Mouse (Mus musculus) forebrain, embryonic 14.5 days (tissue): ENCODE measurements at regions not wholly inside any gene's neighbourhood (a gene's known extent, or its start where the extent isn't known, plus 50 kb on each side); places are given as distances from the start of the nearest gene placed in this dataset.
"Not testable (repeated sequence)": the region's sequence is repeated elsewhere in the genome, so short reads cannot be mapped to it uniquely, and the experiment has no call there.

Experiments used
- ATAC-seq: fragments of 200-750 bp; cut with Nextera tagmentation; 2 replicates; pipeline ENCODE4 v1.8.0; 2017; ENCODE audit warnings: mild to moderate bottlenecking, moderate library complexity
- DNase-seq: peaks from one replicate; pipeline ENCODE4 v3.0.0-alpha.2; 2015; ENCODE audit warnings: low spot score
- H3K27ac ChIP-seq: fragments of 300-500 bp; sonication (generic); 2 replicates; pipeline ENCODE4 v1.5.1; 2014; ENCODE audit warnings: low read depth, mild to moderate bottlenecking, control low read depth, low read length, moderate library complexity
- H3K27me3 ChIP-seq: fragments of 300-500 bp; sonication (generic); replicated peaks from 2 replicates; pipeline ENCODE4 v1.6.1; 2014; ENCODE audit warnings: low read length, control low read depth, mixed read lengths; ENCODE audit not compliant: control insufficient read depth, insufficient read depth
- H3K36me3 ChIP-seq: fragments of 300-500 bp; sonication (generic); 2 replicates; pipeline ENCODE4 v1.6.1; 2014; ENCODE audit warnings: low read length, control low read depth; ENCODE audit not compliant: control insufficient read depth, insufficient read depth
- H3K4me1 ChIP-seq: fragments of 300-500 bp; sonication (generic); 2 replicates; pipeline ENCODE4 v1.6.1; 2014; ENCODE audit warnings: antibody characterized with exemption, low read length, control low read depth; ENCODE audit not compliant: control insufficient read depth, insufficient read depth
- H3K4me2 ChIP-seq: fragments of 300-500 bp; sonication (generic); 2 replicates; pipeline ENCODE4 v1.6.1; 2014; ENCODE audit warnings: mild to moderate bottlenecking, control low read depth, low read length
- H3K4me3 ChIP-seq: fragments of 300-500 bp; sonication (generic); 2 replicates; pipeline ENCODE4 v1.5.1; 2014; ENCODE audit warnings: low read depth, low read length, control low read depth
- H3K9ac ChIP-seq: fragments of 300-500 bp; sonication (generic); 2 replicates; pipeline ENCODE4 v1.6.1; 2014; ENCODE audit warnings: mild to moderate bottlenecking, low read length, control low read depth, moderate library complexity
- H3K9me3 ChIP-seq: fragments of 300-500 bp; sonication (generic); replicated peaks from 2 replicates; pipeline ENCODE4 v1.6.1; 2016; ENCODE audit warnings: low read length, control low read depth, mixed read lengths; ENCODE audit not compliant: control insufficient read depth
- WGBS: fragments of 180-500 bp; shearing (Covaris S2); extraction: QIAGEN DNeasy Blood & Tissue Kit; methylation state at CpG from one replicate; pipeline ENCODE4 v1.1.7; 2014; 5-methylcytosine and 5-hydroxymethylcytosine counted together

GRCm38 (mm10) chr10:118617291-118618044, 176.6 kb downstream of the Ifng start:
- ATAC-seq (no peak), DNase-seq (no peak)
- no peaks in the 10 kb centered on the region for H3K36me3 ChIP-seq
- no peaks in the 10 kb centered on the region for H3K27me3 ChIP-seq
- H3K4me3 ChIP-seq, result no peak overlapping the region
- 89% methylated on average over 6 of the region's 6 CpGs for WGBS
- H3K27ac ChIP-seq, result no peak overlapping the region
- no peaks in the 10 kb centered on the region for H3K9me3 ChIP-seq
- H3K4me2 ChIP-seq, result no peak overlapping the region
- no peak overlapping the region for H3K9ac ChIP-seq
- no peaks in the 10 kb centered on the region for H3K4me1 ChIP-seq

GRCm38 (mm10) chr10:118618251-118618650, 177.4 kb downstream of the Ifng start:
- H3K4me2 ChIP-seq, result not testable (repeated sequence)

GRCm38 (mm10) chr10:118618766-118619600, 178.1 kb downstream of the Ifng start:
- H3K4me1 ChIP-seq, result no peaks in the 10 kb centered on the region
- WGBS, result 88% methylated on average over 10 of the region's 10 CpGs
- ATAC-seq (no peak), DNase-seq (no peak)
- H3K36me3 ChIP-seq, result no peaks in the 10 kb centered on the region
- H3K9ac ChIP-seq, result no peak overlapping the region
- no peaks in the 10 kb centered on the region for H3K9me3 ChIP-seq
- H3K4me2 ChIP-seq, result no peak overlapping the region
- H3K4me3 ChIP-seq, result no peak overlapping the region
- no peak overlapping the region for H3K27ac ChIP-seq
- H3K27me3 ChIP-seq, result no peaks in the 10 kb centered on the region

More at GRCm38 (mm10) chr10:118618251-118618650, 177.4 kb downstream of the Ifng start:
- not testable (repeated sequence) for ATAC-seq, H3K4me3 ChIP-seq, H3K4me1 ChIP-seq, DNase-seq, H3K9me3 ChIP-seq, H3K27ac ChIP-seq, H3K9ac ChIP-seq, H3K27me3 ChIP-seq, H3K36me3 ChIP-seq
- 100% methylated on average over 4 of the region's 4 CpGs for WGBS

- Histone ChIP-seq H3K4me3 (no peak overlapping the region), H3K4me2 (no peak overlapping the region), H3K4me1 (no peaks in the 10 kb centered on the region), H3K27ac (no peak overlapping the region), H3K27me3 (no peaks in the 10 kb centered on the region), H3K9me3 (no peaks in the 10 kb centered on the region), H3K9ac (no peak overlapping the region), H3K36me3 (no peaks in the 10 kb centered on the region)
- DNase-seq (no peak), ATAC-seq (no peak)
- 60% methylated on average over 1 of the region's 1 CpGs for WGBS
These were observed 178.8 kb downstream of the Ifng start for GRCm38 (mm10) chr10:118619601-118620000.

- no peak overlapping the region for H3K27ac ChIP-seq
- no peak overlapping the region for H3K4me2 ChIP-seq
- no peaks in the 10 kb centered on the region for H3K9me3 ChIP-seq
- ATAC-seq (no peak), DNase-seq (no peak)
- H3K36me3 ChIP-seq, result no peaks in the 10 kb centered on the region
- H3K9ac ChIP-seq, result no peak overlapping the region
- H3K4me1 ChIP-seq, result no peaks in the 10 kb centered on the region
- H3K27me3 ChIP-seq, result no peaks in the 10 kb centered on the region
- no peak overlapping the region for H3K4me3 ChIP-seq
These were observed 179.8 kb downstream of the Ifng start for GRCm38 (mm10) chr10:118620611-118621010.

- ATAC-seq, result no peak
- H3K9ac ChIP-seq, result no peak overlapping the region
- H3K27me3 ChIP-seq, result no peaks in the 10 kb centered on the region
- H3K4me2 ChIP-seq, result no peak overlapping the region
- no peaks in the 10 kb centered on the region for H3K36me3 ChIP-seq
- no peak overlapping the region for H3K27ac ChIP-seq
- no peak overlapping the region for H3K4me3 ChIP-seq
- 90% methylated on average over 4 of the region's 4 CpGs for WGBS
- DNase-seq, result no peak
- no peaks in the 10 kb centered on the region for H3K9me3 ChIP-seq
- no peaks in the 10 kb centered on the region for H3K4me1 ChIP-seq
These were observed 180.7 kb downstream of the Ifng start for GRCm38 (mm10) chr10:118621546-118621945.

GRCm38 (mm10) chr10:118622131-118622530, 181.3 kb downstream of the Ifng start:
- Histone ChIP-seq H3K36me3 (no peaks in the 10 kb centered on the region), H3K4me1 (no peaks in the 10 kb centered on the region), H3K27ac (no peak overlapping the region), H3K4me2 (no peak overlapping the region), H3K9ac (no peak overlapping the region), H3K9me3 (no peaks in the 10 kb centered on the region), H3K27me3 (no peaks in the 10 kb centered on the region), H3K4me3 (no peak overlapping the region)
- ATAC-seq (no peak), DNase-seq (no peak)
- WGBS, result 84% methylated on average over 6 of the region's 6 CpGs

- 75% methylated on average over 2 of the region's 2 CpGs for WGBS
- Histone ChIP-seq H3K9me3 (no peaks in the 10 kb centered on the region), H3K27ac (no peak overlapping the region), H3K36me3 (no peaks in the 10 kb centered on the region), H3K27me3 (no peaks in the 10 kb centered on the region), H3K4me3 (no peak overlapping the region), H3K4me2 (no peak overlapping the region), H3K4me1 (no peaks in the 10 kb centered on the region), H3K9ac (no peak overlapping the region)
- ATAC-seq, result no peak
- no peak for DNase-seq
These were observed 182.1 kb downstream of the Ifng start for GRCm38 (mm10) chr10:118622916-118623315.

GRCm38 (mm10) chr10:118624368-118624767, 183.5 kb downstream of the Ifng start:
- 91% methylated on average over 7 of the region's 7 CpGs for WGBS
- ATAC-seq (no peak), DNase-seq (no peak)
- Histone ChIP-seq H3K4me1 (no peaks in the 10 kb centered on the region), H3K27ac (no peak overlapping the region), H3K4me2 (no peak overlapping the region), H3K4me3 (no peak overlapping the region), H3K27me3 (no peaks in the 10 kb centered on the region), H3K36me3 (no peaks in the 10 kb centered on the region), H3K9me3 (no peaks in the 10 kb centered on the region), H3K9ac (no peak overlapping the region)
